In genomic region chr8:84997649-84998295, GRCm38 (mm10) we compare ENCODE assay signal across 8 mouse cellular contexts. TPM values are rescaled to one million over a fixed set of nuclear protein-coding genes. Genes with fewer than 3 reads are reported as not detected.
DNase-seq lines count a peak whose midpoint lies in the region; ATAC-seq and TF ChIP-seq lines count a peak whose summit lies in the region.

No protein-coding gene starts in this region.

- no peaks in the 10 kb centered on the region for H3K9me3 ChIP-seq in ES-Bruce4 (replicated peaks; ENCODE audit: control insufficient read depth, insufficient read depth, low read length, poor library complexity, severe bottlenecking)
- no peaks in the 10 kb centered on the region for H3K9me3 ChIP-seq in forebrain, embryonic 12.5 days
- H3K9me3 ChIP-seq in heart, postnatal 0 days (replicated peaks; ENCODE audit: control insufficient read depth, low read length): no peaks in the 10 kb centered on the region

- 0 out of 2 replicates have a peak overlapping the region, but pooled peaks have one; percentile 2 for H3K9ac ChIP-seq in ES-Bruce4 (ENCODE audit: low read depth, poor library complexity, severe bottlenecking)
- H3K9ac ChIP-seq in forebrain, embryonic 12.5 days: no peak overlapping the region; the same call in 1 of the 2 replicates
- H3K9ac ChIP-seq in heart, postnatal 0 days (replicated peaks; ENCODE audit: low read depth, low read length): no peak overlapping the region

- TF ChIP-seq EP300 in ES-Bruce4 (IDR thresholded peaks at IDR 0.05; ENCODE audit: insufficient read depth, low read depth, low read length): peak; percentile 71; the same call in 1 of the 2 replicates
- no peak for TF ChIP-seq EP300 in heart, postnatal 0 days (IDR thresholded peaks at IDR 0.05; ENCODE audit: low read depth)

- DNase-seq in c-Kit-positive CD71-positive TER-119-negative erythroid progenitor cells, embryonic 14.5 days (ENCODE audit: low read depth): peak; percentile 85
- DNase-seq in heart, postnatal 0 days (ENCODE audit: low spot score): peak; percentile 85
- DNase-seq in kidney, postnatal 4 days: peak; percentile 95
- DNase-seq in lung, adult 2 months: peak; percentile 88
- peak; percentile 94 for DNase-seq in thymus, postnatal 0 days (ENCODE audit: low spot score)

- no peaks in the 10 kb centered on the region for H3K27me3 ChIP-seq in ES-Bruce4 (ENCODE audit: control insufficient read depth, insufficient read depth, low read length, poor library complexity, severe bottlenecking)
- peaks cover 21% of the 10 kb centered on the region for H3K27me3 ChIP-seq in forebrain, embryonic 12.5 days
- peaks cover 16% of the 10 kb centered on the region; the same call in 1 of the 2 replicates for H3K27me3 ChIP-seq in heart, postnatal 0 days (ENCODE audit: control insufficient read depth, insufficient read depth, low read length)

- WGBS in forebrain, embryonic 12.5 days: under 1% methylated on average over 19 of the region's 19 CpGs
- whole genome bisulfite sequencing in heart, postnatal 0 days: 6% methylated on average over 19 of the region's 19 CpGs
- 7% methylated on average over 19 of the region's 19 CpGs for WGBS in lung, adult 2 months

- H3K4me2 ChIP-seq in forebrain, embryonic 12.5 days: peak overlapping the region; percentile 42
- peak overlapping the region; percentile 20; the same call in 1 of the 2 replicates for H3K4me2 ChIP-seq in heart, postnatal 0 days (ENCODE audit: low read depth, low read length)

- peak overlapping the region; percentile 7 for H3K27ac ChIP-seq in ES-Bruce4 (ENCODE audit: insufficient read depth, low read length)
- H3K27ac ChIP-seq in forebrain, embryonic 12.5 days: no peak overlapping the region
- H3K27ac ChIP-seq in heart, postnatal 0 days (ENCODE audit: low read depth): no peak overlapping the region

- peak; percentile 99 for TF ChIP-seq CTCF in ES-Bruce4 (IDR thresholded peaks at IDR 0.05; ENCODE audit: low read depth, low read length)
- peak; percentile 90 for TF ChIP-seq CTCF in heart, postnatal 0 days (IDR thresholded peaks at IDR 0.05; ENCODE audit: low read depth)
- TF ChIP-seq CTCF in lung, adult 2 months (IDR thresholded peaks at IDR 0.05; ENCODE audit: insufficient read depth, low read length): peak; percentile 83

- peak; percentile 81 for ATAC-seq in forebrain, embryonic 12.5 days (ENCODE audit: low FRiP score)
- ATAC-seq in heart, postnatal 0 days (ENCODE audit: insufficient read depth, low read depth): peak; percentile 79
- peak; percentile 92 for ATAC-seq in neutrophil, adult 5-6 weeks (ENCODE audit: extremely low read depth, insufficient number of reproducible peaks, low FRiP score, poor library complexity, severe bottlenecking)

- peaks cover 6% of the 10 kb centered on the region for H3K4me1 ChIP-seq in ES-Bruce4 (ENCODE audit: control insufficient read depth, insufficient read depth, low read length)
- peaks cover 14% of the 10 kb centered on the region for H3K4me1 ChIP-seq in forebrain, embryonic 12.5 days
- H3K4me1 ChIP-seq in heart, postnatal 0 days (ENCODE audit: control insufficient read depth, insufficient read depth): 0 out of 2 replicates have a peak, but pooled peaks cover 2% of the 10 kb centered on the region
- H3K4me1 ChIP-seq in lung, adult 2 months (ENCODE audit: control insufficient read depth, insufficient read depth, low read length): peaks cover 2% of the 10 kb centered on the region; the same call in 1 of the 2 replicates

- no peak overlapping the region for H3K4me3 ChIP-seq in ES-Bruce4 (ENCODE audit: low read depth, low read length)
- H3K4me3 ChIP-seq in forebrain, embryonic 12.5 days (replicated peaks): peak overlapping the region; percentile 10; the same call in 1 of the 2 replicates
- H3K4me3 ChIP-seq in heart, postnatal 0 days (ENCODE audit: low read depth, low read length): no peak overlapping the region
- H3K4me3 ChIP-seq in lung, adult 2 months (replicated peaks; ENCODE audit: extremely low read depth, low read depth, low read length): no peak overlapping the region

- H3K36me3 ChIP-seq in ES-Bruce4 (ENCODE audit: control insufficient read depth, insufficient read depth, low read length, poor library complexity, severe bottlenecking): peaks cover 29% of the 10 kb centered on the region
- no peaks in the 10 kb centered on the region; the same call in 1 of the 2 replicates for H3K36me3 ChIP-seq in forebrain, embryonic 12.5 days (replicated peaks)
- no peaks in the 10 kb centered on the region for H3K36me3 ChIP-seq in heart, postnatal 0 days (replicated peaks; ENCODE audit: control insufficient read depth, insufficient read depth, low read length)

- no peak for TF ChIP-seq POLR2A in ES-Bruce4 (IDR thresholded peaks at IDR 0.05; ENCODE audit: insufficient read depth, low read length)
- no peak for TF ChIP-seq POLR2A in lung, adult 2 months (IDR thresholded peaks at IDR 0.05; ENCODE audit: borderline replicate concordance, extremely low read depth, low read depth, low read length)

RNA-seq across cellular contexts. Expression of gene Hook2, which starts 7.4 kb away (rescaled TPM):
- polyA plus RNA-seq in ES-Bruce4 (2011; ENCODE audit: insufficient read depth, insufficient read length, low read depth, missing spikeins): 41.5 and 41.8 TPM in 2 replicates
- 16.1 and 18.2 TPM in 2 replicates for polyA plus RNA-seq in forebrain, embryonic 12.5 days (2016; fragmentation: Nextera tagmentation; extraction: Ambion mirVana)
- total RNA-seq in heart, postnatal 0 days (2014; rRNA removed; ENCODE audit: low replicate concordance): 1.9 and 4.8 TPM in 2 replicates
- 3.5 and 4.7 TPM in 2 replicates for polyA plus RNA-seq in heart, postnatal 0 days (2015; fragmentation: Nextera tagmentation; extraction: Ambion mirVana)
- 9.5 and 10.5 TPM in 2 replicates for polyA plus RNA-seq in lung, adult 2 months (2012; rRNA removed)
- total RNA-seq in neutrophil, adult 5-6 weeks (2017): 8.6 and 12.0 TPM in 2 replicates
- polyA plus RNA-seq in thymus, postnatal 0 days (2015; fragmentation: Nextera tagmentation; extraction: Ambion mirVana): 14.9 and 16.0 TPM in 2 replicates

RNA-seq across cellular contexts. Expression of gene Best2, which starts 16.6 kb away (rescaled TPM):
- polyA plus RNA-seq in ES-Bruce4 (2011; ENCODE audit: insufficient read depth, insufficient read length, low read depth, missing spikeins): 0.70 and 1.2 TPM in 2 replicates
- not detected in 2 replicates for polyA plus RNA-seq in forebrain, embryonic 12.5 days (2016; fragmentation: Nextera tagmentation; extraction: Ambion mirVana)
- total RNA-seq in heart, postnatal 0 days (2014; rRNA removed; ENCODE audit: low replicate concordance): not detected in 2 replicates
- not detected in 2 replicates for polyA plus RNA-seq in heart, postnatal 0 days (2015; fragmentation: Nextera tagmentation; extraction: Ambion mirVana)
- 0.13 and 0.23 TPM in 2 replicates for polyA plus RNA-seq in lung, adult 2 months (2012; rRNA removed)
- not detected in 2 replicates for total RNA-seq in neutrophil, adult 5-6 weeks (2017)
- 0.12 TPM in 1 of 2 replicates, not detected in the other for polyA plus RNA-seq in thymus, postnatal 0 days (2015; fragmentation: Nextera tagmentation; extraction: Ambion mirVana)

RNA-seq across cellular contexts. Expression of gene Junb, which starts 19.3 kb away (rescaled TPM):
- 19.0 and 20.4 TPM in 2 replicates for polyA plus RNA-seq in ES-Bruce4 (2011; ENCODE audit: insufficient read depth, insufficient read length, low read depth, missing spikeins)
- 4.8 and 4.9 TPM in 2 replicates for polyA plus RNA-seq in forebrain, embryonic 12.5 days (2016; fragmentation: Nextera tagmentation; extraction: Ambion mirVana)
- total RNA-seq in heart, postnatal 0 days (2014; rRNA removed; ENCODE audit: low replicate concordance): 28.9 and 39.6 TPM in 2 replicates
- polyA plus RNA-seq in heart, postnatal 0 days (2015; fragmentation: Nextera tagmentation; extraction: Ambion mirVana): 10.3 and 13.0 TPM in 2 replicates
- 80.8 and 125 TPM in 2 replicates for polyA plus RNA-seq in lung, adult 2 months (2012; rRNA removed)
- total RNA-seq in neutrophil, adult 5-6 weeks (2017): 867 and 1,013 TPM in 2 replicates
- 71.2 and 71.6 TPM in 2 replicates for polyA plus RNA-seq in thymus, postnatal 0 days (2015; fragmentation: Nextera tagmentation; extraction: Ambion mirVana)

RNA-seq across cellular contexts. Expression of gene Asna1, which starts 27.3 kb away (rescaled TPM):
- 170 and 171 TPM in 2 replicates for polyA plus RNA-seq in ES-Bruce4 (2011; ENCODE audit: insufficient read depth, insufficient read length, low read depth, missing spikeins)
- polyA plus RNA-seq in forebrain, embryonic 12.5 days (2016; fragmentation: Nextera tagmentation; extraction: Ambion mirVana): 140 TPM in 2 replicates
- 134 and 152 TPM in 2 replicates for total RNA-seq in heart, postnatal 0 days (2014; rRNA removed; ENCODE audit: low replicate concordance)
- 106 and 110 TPM in 2 replicates for polyA plus RNA-seq in heart, postnatal 0 days (2015; fragmentation: Nextera tagmentation; extraction: Ambion mirVana)
- polyA plus RNA-seq in lung, adult 2 months (2012; rRNA removed): 87.2 and 128 TPM in 2 replicates
- total RNA-seq in neutrophil, adult 5-6 weeks (2017): 38.9 and 43.1 TPM in 2 replicates
- polyA plus RNA-seq in thymus, postnatal 0 days (2015; fragmentation: Nextera tagmentation; extraction: Ambion mirVana): 90.7 and 95.8 TPM in 2 replicates

RNA-seq across cellular contexts. Expression of gene Rnaseh2a, which starts 28.2 kb away (rescaled TPM):
- polyA plus RNA-seq in ES-Bruce4 (2011; ENCODE audit: insufficient read depth, insufficient read length, low read depth, missing spikeins): 79.2 and 88.1 TPM in 2 replicates
- polyA plus RNA-seq in forebrain, embryonic 12.5 days (2016; fragmentation: Nextera tagmentation; extraction: Ambion mirVana): 117 and 124 TPM in 2 replicates
- 57.9 and 76.4 TPM in 2 replicates for total RNA-seq in heart, postnatal 0 days (2014; rRNA removed; ENCODE audit: low replicate concordance)
- 52.6 and 57.3 TPM in 2 replicates for polyA plus RNA-seq in heart, postnatal 0 days (2015; fragmentation: Nextera tagmentation; extraction: Ambion mirVana)
- polyA plus RNA-seq in lung, adult 2 months (2012; rRNA removed): 27.4 and 30.4 TPM in 2 replicates
- 26.5 and 36.0 TPM in 2 replicates for total RNA-seq in neutrophil, adult 5-6 weeks (2017)
- polyA plus RNA-seq in thymus, postnatal 0 days (2015; fragmentation: Nextera tagmentation; extraction: Ambion mirVana): 150 TPM in 2 replicates
